Mouse (Mus musculus): ENCODE data around the gene Gm10428.

The Gm10428 gene

GRCm38 (mm10) chr11:62789617-62789936 is 36.7 kb downstream of the Gm10428 start:
- DNase-seq: no peak
